In genomic region chr11:24296893-24297624, GRCm38 (mm10) we compare ENCODE assay signal across 8 mouse cellular contexts.
DNase-seq lines count a peak whose midpoint lies in the region; ATAC-seq lines count a peak whose summit lies in the region.

No protein-coding gene starts in this region.

- H3K4me1 ChIP-seq in forebrain, embryonic 10.5 days, result peaks cover 28% of the 10 kb centered on the region
- H3K4me1 ChIP-seq in forebrain, embryonic 11.5 days (replicated peaks; ENCODE audit: control insufficient read depth, insufficient read depth, low read length), result peaks cover 6% of the 10 kb centered on the region; the same call in 1 of the 2 replicates
- H3K4me1 ChIP-seq in limb, embryonic 10.5 days, result peaks cover 33% of the 10 kb centered on the region

- H3K36me3 ChIP-seq in forebrain, embryonic 10.5 days (replicated peaks), result no peaks in the 10 kb centered on the region
- no peaks in the 10 kb centered on the region for H3K36me3 ChIP-seq in forebrain, embryonic 11.5 days (ENCODE audit: control insufficient read depth, insufficient read depth, low read length)
- H3K36me3 ChIP-seq in limb, embryonic 10.5 days, result no peaks in the 10 kb centered on the region

- ATAC-seq in forebrain, embryonic 11.5 days (replicated peaks; ENCODE audit: low FRiP score), result no peak; the same call in 1 of the 2 replicates

- no peak overlapping the region for H3K4me2 ChIP-seq in forebrain, embryonic 11.5 days (ENCODE audit: low read depth, low read length, severe bottlenecking)

- no peak overlapping the region for H3K4me3 ChIP-seq in forebrain, embryonic 10.5 days
- H3K4me3 ChIP-seq in forebrain, embryonic 11.5 days (ENCODE audit: low read depth, low read length), result no peak overlapping the region
- H3K4me3 ChIP-seq in limb, embryonic 10.5 days, result no peak overlapping the region; the same call in 1 of the 2 replicates

- H3K27ac ChIP-seq in forebrain, embryonic 10.5 days, result peak overlapping the region; percentile 75
- H3K27ac ChIP-seq in forebrain, embryonic 11.5 days (ENCODE audit: low read depth, low read length), result no peak overlapping the region
- H3K27ac ChIP-seq in limb, embryonic 10.5 days, result peak overlapping the region; percentile 73

- no peak overlapping the region for H3K9ac ChIP-seq in forebrain, embryonic 11.5 days (ENCODE audit: low read length)

- peaks cover 44% of the 10 kb centered on the region for H3K27me3 ChIP-seq in forebrain, embryonic 10.5 days (ENCODE audit: poor library complexity, severe bottlenecking)
- H3K27me3 ChIP-seq in forebrain, embryonic 11.5 days (ENCODE audit: control insufficient read depth, insufficient read depth, low read length), result no peaks in the 10 kb centered on the region
- no peaks in the 10 kb centered on the region; the same call in 1 of the 2 replicates for H3K27me3 ChIP-seq in limb, embryonic 10.5 days (ENCODE audit: low read depth, poor library complexity, severe bottlenecking)

- 34% methylated on average over 12 of the region's 12 CpGs for WGBS in forebrain, embryonic 10.5 days
- WGBS in forebrain, embryonic 11.5 days, result 23% methylated on average over 12 of the region's 12 CpGs
- 27% methylated on average over 12 of the region's 12 CpGs for WGBS in limb, embryonic 10.5 days

- no peaks in the 10 kb centered on the region for H3K9me3 ChIP-seq in forebrain, embryonic 10.5 days
- H3K9me3 ChIP-seq in forebrain, embryonic 11.5 days (ENCODE audit: control insufficient read depth, low read length), result no peaks in the 10 kb centered on the region
- no peaks in the 10 kb centered on the region for H3K9me3 ChIP-seq in limb, embryonic 10.5 days (replicated peaks)

- no peak for DNase-seq in forebrain, embryonic 10.5 days (ENCODE audit: extremely low spot score, low spot score)
- DNase-seq in forebrain, embryonic 11.5 days (ENCODE audit: low spot score), result no peak
- peak; percentile 32 for DNase-seq in retina, postnatal 1 day
- DNase-seq in retina, embryonic 14.5 days (ENCODE audit: low spot score), result no peak
- peak; percentile 38 for DNase-seq in limb, embryonic 10.5 days (ENCODE audit: low spot score)
- peak; percentile 33 for DNase-seq in yolk sac, embryonic 10.5 days (ENCODE audit: low spot score)
- DNase-seq in spleen, adult 18-20 months, result no peak
- DNase-seq in spleen, postnatal 36 days (ENCODE audit: low spot score in 2 of 2), result no peak

Comparison
In these comparisons a context has a peak if more than half of its experiments do, and no peak if none do; other contexts are left out.
1. DNase-seq: peak in retina, postnatal 1 day (single experiment), limb, embryonic 10.5 days (single experiment) and yolk sac, embryonic 10.5 days (single experiment); none in forebrain, embryonic 10.5 days (single experiment), forebrain, embryonic 11.5 days (single experiment), retina, embryonic 14.5 days (single experiment), spleen, adult 18-20 months (0 of 2) and spleen, postnatal 36 days (0 of 2).